Mouse (Mus musculus) kidney, embryonic 16.5 days (tissue): ENCODE measurements around the gene Zbtb16. TPM values are rescaled to one million over a fixed set of nuclear protein-coding genes. Genes with fewer than 3 reads are reported as not detected.

Experiments used
- ATAC-seq: fragments of 200-750 bp; cut with Nextera tagmentation; 2 replicates; pipeline ENCODE4 v1.8.0; 2017; ENCODE audit warnings: moderate TSS enrichment; ENCODE audit not compliant: low FRiP score, low TSS enrichment
- H3K27ac ChIP-seq: fragments of 300-500 bp; sonication (generic); 2 replicates; pipeline ENCODE4 v1.5.1; 2014; ENCODE audit warnings: low read length
- H3K27me3 ChIP-seq: fragments of 300-500 bp; sonication (generic); 2 replicates; pipeline ENCODE4 v1.6.1; 2014; ENCODE audit warnings: low read length, control low read depth, mixed read lengths; ENCODE audit not compliant: insufficient read depth
- H3K36me3 ChIP-seq: fragments of 300-500 bp; sonication (generic); 2 replicates; pipeline ENCODE4 v1.6.1; 2014; ENCODE audit warnings: low read length, control low read depth, mixed read lengths; ENCODE audit not compliant: insufficient read depth
- H3K4me1 ChIP-seq: fragments of 300-500 bp; sonication (generic); 2 replicates; pipeline ENCODE4 v1.6.1; 2014; ENCODE audit warnings: low read length, control low read depth, mixed read lengths; ENCODE audit not compliant: insufficient read depth
- H3K4me2 ChIP-seq: fragments of 300-500 bp; sonication (generic); replicated peaks from 2 replicates; pipeline ENCODE4 v1.6.1; 2014; ENCODE audit warnings: low read depth, low read length
- H3K4me3 ChIP-seq: fragments of 300-500 bp; sonication (generic); 2 replicates; pipeline ENCODE4 v1.5.1; 2014; ENCODE audit warnings: mild to moderate bottlenecking, low read length
- H3K9ac ChIP-seq: fragments of 300-500 bp; sonication (generic); replicated peaks from 2 replicates; pipeline ENCODE4 v1.6.1; 2014; ENCODE audit warnings: low read length
- H3K9me3 ChIP-seq: fragments of 300-500 bp; sonication (generic); 2 replicates; pipeline ENCODE4 v1.6.1; 2016; ENCODE audit warnings: low read length, control low read depth
- WGBS: fragments of 180-500 bp; shearing (Covaris S2); extraction: QIAGEN DNeasy Blood & Tissue Kit; methylation state at CpG from one replicate; pipeline ENCODE4 v1.1.7; 2014; 5-methylcytosine and 5-hydroxymethylcytosine counted together
- polyA plus RNA-seq: library from polyadenylated mRNA; unstranded; fragments of >200 nt; fragmentation: Nextera tagmentation; extraction: Ambion mirVana; gene quantifications from 2 replicates; pipeline ENCODE4 v1.2.1, GENCODE M21; 2015

Zbtb16 gene
- polyA plus RNA-seq, 1 experiment from 2014 or later, result 1.8 TPM

DNA sequence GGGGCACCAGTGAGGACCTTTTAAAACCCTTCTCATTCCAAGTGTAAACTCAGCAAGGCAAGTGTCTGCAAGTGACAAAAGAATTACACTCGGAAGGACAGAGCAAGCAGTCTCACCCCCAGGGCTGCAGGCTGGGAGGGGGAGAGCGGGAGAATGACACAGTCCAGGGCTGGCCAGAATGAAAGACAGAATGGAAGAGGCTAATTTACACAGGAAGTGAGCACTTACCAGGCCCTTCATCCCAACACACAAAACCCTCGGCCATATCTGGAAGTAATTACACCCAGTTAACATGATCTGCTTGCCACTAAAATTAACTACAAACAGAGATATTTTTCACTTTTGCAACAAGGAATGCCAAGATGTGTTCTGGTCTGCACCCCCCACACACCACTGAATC, 15.2 kb downstream of the Zbtb16 start:
- Histone ChIP-seq H3K4me2 (no peak overlapping the region), H3K4me1 (peaks cover 11% of the 10 kb centered on the region), H3K27me3 (peaks cover 14% of the 10 kb centered on the region; the same call in 1 of the 2 replicates), H3K9ac (no peak overlapping the region), H3K4me3 (no peak overlapping the region), H3K27ac (no peak overlapping the region), H3K9me3 (no peaks in the 10 kb centered on the region), H3K36me3 (no peaks in the 10 kb centered on the region)
- 33% methylated on average over 3 of the region's 3 CpGs for WGBS
- ATAC-seq, result no peak

- Histone ChIP-seq H3K4me2 (no peak overlapping the region), H3K27ac (no peak overlapping the region), H3K27me3 (peaks cover 14% of the 10 kb centered on the region; the same call in 1 of the 2 replicates), H3K4me1 (peaks cover 11% of the 10 kb centered on the region), H3K9me3 (no peaks in the 10 kb centered on the region), H3K4me3 (no peak overlapping the region), H3K36me3 (no peaks in the 10 kb centered on the region), H3K9ac (no peak overlapping the region)
- ATAC-seq, result no peak
- 72% methylated on average over 10 of the region's 10 CpGs for WGBS
Measured at GRCm38 (mm10) chr9:48819695-48820094, 16.3 kb downstream of the Zbtb16 start.

- Histone ChIP-seq H3K9ac (no peak overlapping the region), H3K27ac (no peak overlapping the region), H3K9me3 (no peaks in the 10 kb centered on the region), H3K36me3 (no peaks in the 10 kb centered on the region), H3K4me3 (no peak overlapping the region), H3K4me1 (peaks cover 11% of the 10 kb centered on the region), H3K27me3 (peaks cover 14% of the 10 kb centered on the region; the same call in 1 of the 2 replicates), H3K4me2 (no peak overlapping the region)
- 76% methylated on average over 3 of the region's 3 CpGs for WGBS
- no peak for ATAC-seq
Measured at GRCm38 (mm10) chr9:48819137-48819536, 16.9 kb downstream of the Zbtb16 start.

DNA sequence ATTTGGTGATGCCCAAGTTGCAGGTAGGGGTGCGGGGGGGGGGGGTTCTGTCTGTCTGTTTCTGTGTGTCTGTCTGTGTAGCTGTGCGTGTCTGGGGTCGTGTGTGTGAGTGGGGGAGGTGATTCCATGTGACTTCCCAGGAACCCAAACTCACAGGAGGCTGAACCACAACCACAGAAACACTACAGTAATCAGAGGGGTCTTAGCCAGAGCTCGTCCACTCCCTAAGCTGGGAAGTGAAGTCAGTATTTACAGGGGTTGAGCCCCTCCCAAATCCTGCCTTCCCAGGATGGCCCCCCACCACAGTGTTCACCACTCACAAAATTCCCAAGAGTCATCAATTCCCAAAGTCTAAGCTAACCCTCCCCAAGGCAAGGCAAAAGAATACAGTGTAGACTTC, 18.1 kb downstream of the Zbtb16 start:
- no peak for ATAC-seq
- 77% methylated on average over 4 of the region's 4 CpGs for WGBS
- no peak overlapping the region for H3K27ac ChIP-seq

GRCm38 (mm10) chr9:48817399-48817793, 18.6 kb downstream of the Zbtb16 start:
- H3K4me3 ChIP-seq, result no peak overlapping the region
- peaks cover 6% of the 10 kb centered on the region; the same call in 1 of the 2 replicates for H3K27me3 ChIP-seq
- H3K9me3 ChIP-seq, result no peaks in the 10 kb centered on the region
- peaks cover 3% of the 10 kb centered on the region; the same call in 1 of the 2 replicates for H3K4me1 ChIP-seq
- ATAC-seq, result no peak
- 76% methylated on average over 7 of the region's 7 CpGs for WGBS
- H3K9ac ChIP-seq, result no peak overlapping the region
- H3K4me2 ChIP-seq, result no peak overlapping the region
- no peak overlapping the region for H3K27ac ChIP-seq
- H3K36me3 ChIP-seq, result no peaks in the 10 kb centered on the region

More for the DNA sequence above, 18.1 kb downstream of the Zbtb16 start:
- H3K27me3 ChIP-seq, result peaks cover 11% of the 10 kb centered on the region; the same call in 1 of the 2 replicates
- H3K4me3 ChIP-seq, result no peak overlapping the region
- no peak overlapping the region for H3K9ac ChIP-seq
- peaks cover 8% of the 10 kb centered on the region for H3K4me1 ChIP-seq
- no peak overlapping the region for H3K4me2 ChIP-seq
- H3K9me3 ChIP-seq, result no peaks in the 10 kb centered on the region
- H3K36me3 ChIP-seq, result no peaks in the 10 kb centered on the region

DNA sequence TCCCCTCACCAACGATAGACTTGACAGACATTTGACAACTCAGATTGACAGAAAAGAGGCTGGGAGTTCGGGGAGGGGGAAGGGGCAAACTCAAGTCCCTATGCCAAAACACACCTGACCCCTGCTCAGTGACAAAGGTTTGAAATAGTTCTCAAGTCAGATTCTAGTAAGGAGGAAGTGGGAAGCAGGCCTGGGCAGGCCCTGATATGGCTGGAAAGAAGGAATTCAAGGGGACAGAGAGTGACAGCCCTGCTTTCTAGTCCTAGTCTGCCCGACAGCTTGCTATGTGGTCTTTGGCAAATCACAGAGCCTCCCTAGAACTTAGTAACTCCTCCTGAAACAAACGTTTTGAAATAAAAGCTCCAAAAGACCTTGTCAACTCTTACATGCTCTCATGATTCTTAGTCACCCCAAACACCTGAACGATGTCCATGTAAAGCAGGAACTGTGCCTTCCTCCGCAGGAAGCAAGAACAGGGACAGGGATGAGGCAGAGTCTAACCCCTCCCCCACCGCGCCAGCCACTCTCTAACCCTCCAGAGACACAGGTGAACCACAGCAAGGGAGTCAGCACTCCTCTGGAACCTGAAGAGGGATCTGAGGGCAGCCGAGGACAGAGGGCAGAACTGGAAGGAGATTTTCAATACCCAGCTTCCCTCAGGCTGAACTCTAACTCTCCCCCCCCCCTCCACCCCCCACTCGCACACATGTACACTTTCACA, 19.2 kb downstream of the Zbtb16 start:
- no peak overlapping the region for H3K4me3 ChIP-seq
- H3K9ac ChIP-seq, result no peak overlapping the region
- no peaks in the 10 kb centered on the region for H3K9me3 ChIP-seq
- WGBS, result 47% methylated on average over 10 of the region's 10 CpGs
- H3K27ac ChIP-seq, result no peak overlapping the region
- H3K4me1 ChIP-seq, result no peaks in the 10 kb centered on the region
- peaks cover 5% of the 10 kb centered on the region; the same call in 1 of the 2 replicates for H3K27me3 ChIP-seq
- no peak overlapping the region for H3K4me2 ChIP-seq
- H3K36me3 ChIP-seq, result no peaks in the 10 kb centered on the region
- ATAC-seq, result no peak

DNA sequence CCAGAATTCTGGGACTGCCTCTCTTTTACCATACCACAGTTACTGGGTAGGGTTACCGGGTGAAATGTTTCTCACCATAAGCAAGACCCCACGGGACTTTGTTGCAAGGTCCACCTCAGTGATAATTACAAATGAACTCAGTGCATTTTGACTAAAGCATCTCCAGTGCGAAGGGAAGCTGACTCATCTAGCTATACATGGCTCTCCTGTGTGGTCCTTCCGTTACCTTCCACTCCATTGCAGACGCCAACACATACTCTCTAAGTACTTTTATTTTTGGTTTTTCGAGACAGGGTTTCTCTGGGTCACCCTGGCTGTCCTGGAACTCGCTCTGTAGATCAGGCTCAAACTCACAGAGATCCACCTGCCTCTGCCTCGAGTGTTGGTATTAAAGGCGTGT, 19.9 kb downstream of the Zbtb16 start:
- no peak overlapping the region for H3K9ac ChIP-seq
- H3K9me3 ChIP-seq, result no peaks in the 10 kb centered on the region
- H3K27me3 ChIP-seq, result peaks cover 2% of the 10 kb centered on the region; the same call in 1 of the 2 replicates
- 93% methylated on average over 9 of the region's 9 CpGs for WGBS
- ATAC-seq, result no peak
- H3K4me1 ChIP-seq, result no peaks in the 10 kb centered on the region
- H3K36me3 ChIP-seq, result no peaks in the 10 kb centered on the region
- H3K4me2 ChIP-seq, result no peak overlapping the region
- H3K27ac ChIP-seq, result no peak overlapping the region
- H3K4me3 ChIP-seq, result no peak overlapping the region

DNA sequence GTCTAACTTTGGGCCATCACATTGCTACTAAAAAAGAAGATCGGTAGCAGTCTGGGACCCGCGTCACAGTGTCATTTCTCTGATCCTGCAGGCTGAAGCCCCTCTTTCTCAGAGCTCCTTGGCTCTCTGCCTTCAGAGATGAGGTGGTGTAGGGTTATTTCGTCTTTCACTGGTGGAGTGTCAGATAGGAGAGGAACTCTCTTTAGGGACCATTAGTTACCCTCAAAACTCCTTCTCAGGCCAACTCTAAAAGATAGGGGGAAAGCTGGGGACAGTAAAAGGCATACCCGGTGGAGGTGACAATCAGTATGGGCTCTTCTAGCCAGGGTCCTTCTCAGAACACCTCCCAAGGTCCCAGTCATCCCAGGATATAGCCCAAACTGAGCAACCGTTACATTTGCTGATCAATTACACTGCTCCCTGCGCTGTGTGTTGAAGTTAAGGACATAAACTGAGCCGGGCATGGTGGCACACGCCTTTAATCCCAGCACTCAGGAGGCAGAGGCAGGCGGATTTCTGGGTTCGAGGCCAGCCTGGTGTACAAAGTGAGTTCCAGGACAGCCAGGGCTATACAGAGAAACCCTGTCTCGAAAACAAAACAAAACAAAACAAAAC, 21.0 kb downstream of the Zbtb16 start:
- H3K4me2 ChIP-seq, result no peak overlapping the region
- no peak overlapping the region for H3K9ac ChIP-seq
- no peak overlapping the region for H3K4me3 ChIP-seq
- no peaks in the 10 kb centered on the region for H3K4me1 ChIP-seq
- H3K36me3 ChIP-seq, result no peaks in the 10 kb centered on the region
- no peak overlapping the region for H3K27ac ChIP-seq
- 83% methylated on average over 12 of the region's 12 CpGs for WGBS
- ATAC-seq, result no peak
- H3K9me3 ChIP-seq, result no peaks in the 10 kb centered on the region
- no peaks in the 10 kb centered on the region for H3K27me3 ChIP-seq

DNA sequence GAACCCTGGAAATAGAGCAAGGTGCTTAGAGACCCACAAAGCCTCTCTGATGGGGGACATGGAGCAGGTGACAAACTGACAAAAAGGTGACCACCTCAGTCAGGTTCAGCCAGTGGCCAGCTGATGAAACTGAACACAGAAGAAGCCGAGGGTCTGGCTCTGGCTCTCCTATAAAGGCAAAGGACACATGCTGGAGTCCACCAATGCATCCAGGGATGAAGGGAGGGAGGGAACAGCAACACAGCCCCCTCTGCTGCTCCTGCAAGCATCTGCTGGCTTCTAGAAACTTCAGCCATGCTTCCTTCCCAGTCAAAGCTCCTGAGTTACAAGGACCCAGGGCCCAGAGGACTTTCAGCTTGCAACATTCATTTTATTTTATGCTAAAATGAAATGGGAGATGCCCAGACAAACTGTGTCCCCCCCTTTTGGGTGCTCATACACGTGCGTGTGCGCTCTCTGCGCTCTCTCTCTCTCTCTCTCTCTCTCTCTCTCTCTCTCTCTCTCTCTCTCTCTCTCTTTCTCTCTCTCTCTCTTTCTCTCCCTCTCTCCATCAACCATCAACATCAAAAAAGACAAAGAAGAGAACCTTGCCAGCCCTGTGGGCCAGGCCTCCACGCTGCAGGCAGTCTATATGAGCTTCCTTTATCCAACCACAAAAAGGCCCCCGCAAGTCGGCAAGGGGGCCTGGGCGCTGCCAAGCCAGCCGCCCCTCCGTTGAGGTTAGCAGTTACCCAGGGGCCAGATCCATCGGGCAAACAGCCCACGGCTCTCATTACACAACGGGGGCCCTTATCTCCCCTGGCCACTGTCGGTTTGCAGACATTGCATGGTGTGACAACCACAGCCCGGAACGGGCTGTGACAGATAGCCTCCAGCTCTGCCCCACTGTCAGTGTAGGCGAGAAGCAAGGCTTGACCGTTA, 21.8 kb downstream of the Zbtb16 start:
- Histone ChIP-seq H3K27ac (no peak overlapping the region), H3K27me3 (no peaks in the 10 kb centered on the region), H3K4me3 (no peak overlapping the region), H3K9ac (no peak overlapping the region), H3K9me3 (no peaks in the 10 kb centered on the region), H3K36me3 (no peaks in the 10 kb centered on the region), H3K4me2 (no peak overlapping the region), H3K4me1 (no peaks in the 10 kb centered on the region)
- ATAC-seq, result no peak
- WGBS, result 66% methylated on average over 19 of the region's 19 CpGs
